ENCODE assay signal across 33 mouse cellular contexts in the genomic region with DNA sequence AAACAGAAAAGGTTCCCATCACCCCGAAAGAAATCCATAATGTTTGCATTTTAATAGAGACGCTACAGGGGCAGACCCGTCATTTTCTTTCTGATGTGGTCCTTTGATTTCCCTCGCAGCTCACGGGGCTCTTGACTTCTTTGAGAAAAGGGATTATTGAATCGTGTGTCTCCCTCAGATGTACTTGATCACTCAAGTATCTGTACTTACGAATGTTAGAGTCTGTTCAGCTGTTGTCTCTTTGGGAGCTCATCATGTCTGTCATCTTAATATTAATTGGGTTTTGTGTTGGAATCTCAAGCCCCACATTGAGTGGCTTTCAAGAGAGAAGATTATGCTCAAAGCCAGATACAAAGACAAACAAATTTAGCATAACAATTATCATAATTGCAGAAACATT.
"Had no signal": no experiment of that assay in that cellular context is flagged by ENCODE, and none has a peak within 500 bp of the region (broad histone marks: within the 10 kb centered on the region; RNA-seq: fewer than 3 reads in every experiment).

No protein-coding gene starts in this region.

- H3K27ac ChIP-seq: heart, embryonic 10.5 days; heart, embryonic 13.5 days; heart, embryonic 15.5 days; hindbrain, embryonic 10.5 days; hindbrain, embryonic 12.5 days; hindbrain, embryonic 13.5 days; hindbrain, embryonic 15.5 days; hindbrain, postnatal 0 days; intestine, embryonic 15.5 days; kidney, embryonic 15.5 days; kidney, postnatal 0 days; layer of hippocampus, adult 2 months; left cerebral cortex, adult 2 months had no signal

- DNase-seq: heart, postnatal 10 days; heart, postnatal 14 days; heart, postnatal 36 days; heart, postnatal 4 days; kidney, adult 11 months; kidney, adult 18-20 months; kidney, adult 8-10 months; kidney, adult 9 months; kidney, postnatal 10 days; kidney, postnatal 14 days; kidney, postnatal 36 days; kidney, postnatal 4 days; layer of hippocampus, adult 9-11 months; layer of hippocampus, postnatal 36 days had no signal

- H3K36me3 ChIP-seq: heart, embryonic 10.5 days; heart, embryonic 12.5 days; heart, embryonic 13.5 days; heart, embryonic 15.5 days; hindbrain, embryonic 10.5 days; hindbrain, embryonic 12.5 days; hindbrain, embryonic 13.5 days; hindbrain, embryonic 15.5 days; intestine, embryonic 15.5 days; kidney, embryonic 15.5 days had no signal

- H3K27me3 ChIP-seq: kidney, embryonic 15.5 days had no signal

- H3K4me2 ChIP-seq: heart, embryonic 11.5 days; heart, embryonic 12.5 days; heart, embryonic 13.5 days; heart, embryonic 15.5 days; hindbrain, embryonic 12.5 days; hindbrain, embryonic 13.5 days; hindbrain, embryonic 15.5 days; intestine, embryonic 15.5 days; kidney, embryonic 15.5 days had no signal

- H3K9ac ChIP-seq: heart, embryonic 12.5 days; heart, embryonic 13.5 days; heart, embryonic 15.5 days; hindbrain, embryonic 12.5 days; hindbrain, embryonic 13.5 days; hindbrain, embryonic 15.5 days; intestine, embryonic 15.5 days; kidney, embryonic 15.5 days had no signal

- H3K9me3 ChIP-seq: heart, embryonic 10.5 days; heart, embryonic 12.5 days; heart, embryonic 13.5 days; heart, embryonic 15.5 days; hindbrain, embryonic 10.5 days; hindbrain, embryonic 12.5 days; hindbrain, embryonic 13.5 days; hindbrain, embryonic 15.5 days; intestine, embryonic 15.5 days; kidney, embryonic 15.5 days had no signal

- ATAC-seq: hindbrain, embryonic 16.5 days; hindbrain, postnatal 0 days; inflammation-experienced regulatory T-cells, adult 6 months; intestine, embryonic 15.5 days; intestine, embryonic 16.5 days; intestine, postnatal 0 days had no signal

- H3K4me1 ChIP-seq: heart, embryonic 15.5 days; intestine, embryonic 15.5 days had no signal

- H3K4me3 ChIP-seq: heart, embryonic 10.5 days; heart, embryonic 12.5 days; heart, embryonic 13.5 days; heart, embryonic 15.5 days; hindbrain, embryonic 10.5 days; hindbrain, embryonic 12.5 days; hindbrain, embryonic 13.5 days; hindbrain, embryonic 15.5 days; intestine, embryonic 15.5 days; kidney, embryonic 15.5 days; layer of hippocampus, adult 2 months; left cerebral cortex, adult 2 months had no signal
